Mouse (Mus musculus) adrenal gland, adult 2 months (tissue): ENCODE results near the gene Prdx6b. TPM values are rescaled to one million over a fixed set of nuclear protein-coding genes. Genes with fewer than 3 reads are reported as not detected.

ENCODE experiments used
- DNase-seq: peaks from one replicate; pipeline ENCODE4 v3.0.0; 2021
- polyA plus RNA-seq: library from polyadenylated mRNA; depleted of rRNA; stranded (reverse); fragments of >200 nt; gene quantifications from 2 replicates; pipeline ENCODE4 v1.2.3, GENCODE M21; 2012; rRNA removed
- total RNA-seq, 2 experiments: library from RNA; stranded (reverse); gene quantifications; 2 replicates each; pipeline ENCODE4 v1.2.3; 2021

Gene Prdx6b
- total and polyA plus RNA-seq, 3 experiments: not detected

- no peak for DNase-seq
Measured at GRCm38 (mm10) chr2:80325779-80326178, 33.5 kb downstream of the Prdx6b start.

GRCm38 (mm10) chr2:80327272-80327671, 35.0 kb downstream of the Prdx6b start:
- no peak for DNase-seq

GRCm38 (mm10) chr2:80328961-80329653, 36.8 kb downstream of the Prdx6b start:
- no peak for DNase-seq

GRCm38 (mm10) chr2:80340537-80340936, 48.3 kb downstream of the Prdx6b start:
- no peak for DNase-seq

Other genes with a start within 250 kb of the Prdx6b start
- 10 to 100 TPM; 10.3 to 18.8 TPM for gene Pde1a, start 163.0 kb upstream of the Prdx6b start, total RNA-seq
- 2.3 and 2.6 TPM in 2 replicates for gene Pde1a, start 163.0 kb upstream of the Prdx6b start, polyA plus RNA-seq
- 10 to 100 TPM; 40.0 to 57.3 TPM for gene Dnajc10, start 23.0 kb downstream of the Prdx6b start, total RNA-seq
- gene Dnajc10, start 23.0 kb downstream of the Prdx6b start, polyA plus RNA-seq: 34.4 and 40.2 TPM in 2 replicates
- 100 to 1,000 TPM in 1 of 2 experiments, 1 to 10 TPM in 1; 5.5 to 245 TPM for gene Frzb, start 155.2 kb downstream of the Prdx6b start, total RNA-seq
- gene Frzb, start 155.2 kb downstream of the Prdx6b start, polyA plus RNA-seq: 248 and 437 TPM in 2 replicates